Mouse (Mus musculus) forebrain, postnatal 0 days (tissue): Measurements from ENCODE around the gene Scgb1c1. TPM values are rescaled to one million over a fixed set of nuclear protein-coding genes. Genes with fewer than 3 reads are reported as not detected.

Experiments used
- ATAC-seq: fragments of 200-750 bp; cut with Nextera tagmentation; 2 replicates; pipeline ENCODE4 v1.8.0; 2017; ENCODE audit warnings: mild to moderate bottlenecking, moderate library complexity
- DNase-seq: peaks from one replicate; pipeline ENCODE4 v3.0.0-alpha.2; 2015
- H3K27ac ChIP-seq: fragments of 300-500 bp; sonication (generic); 2 replicates; pipeline ENCODE4 v1.5.1; 2014; ENCODE audit warnings: low read depth, mild to moderate bottlenecking, antibody characterized with exemption, low read length, moderate library complexity, mixed read lengths
- H3K27me3 ChIP-seq: fragments of 300-500 bp; sonication (generic); 2 replicates; pipeline ENCODE4 v1.6.1; 2014; ENCODE audit warnings: mild to moderate bottlenecking, low read length, mixed read lengths; ENCODE audit not compliant: insufficient read depth
- H3K36me3 ChIP-seq: fragments of 300-500 bp; sonication (generic); 2 replicates; pipeline ENCODE4 v1.6.1; 2014; ENCODE audit warnings: mild to moderate bottlenecking, moderate library complexity; ENCODE audit not compliant: insufficient read depth
- H3K4me1 ChIP-seq: fragments of 300-500 bp; sonication (generic); 2 replicates; pipeline ENCODE4 v1.6.1; 2014; ENCODE audit warnings: antibody characterized with exemption; ENCODE audit not compliant: insufficient read depth
- H3K4me2 ChIP-seq: fragments of 300-500 bp; sonication (generic); 2 replicates; pipeline ENCODE4 v1.6.1; 2014; ENCODE audit warnings: low read depth, mild to moderate bottlenecking, moderate library complexity
- H3K4me3 ChIP-seq: fragments of 300-500 bp; sonication (generic); 2 replicates; pipeline ENCODE4 v1.5.1; 2014; ENCODE audit warnings: low read depth, low read length, mixed read lengths
- H3K9ac ChIP-seq: fragments of 300-500 bp; sonication (generic); 2 replicates; pipeline ENCODE4 v1.6.1; 2014; ENCODE audit warnings: mild to moderate bottlenecking
- H3K9me3 ChIP-seq: fragments of 300-500 bp; sonication (generic); 2 replicates; pipeline ENCODE4 v1.6.1; 2016; ENCODE audit warnings: low read length
- CTCF ChIP-seq: sonication (generic); IDR thresholded peaks from 2 replicates; pipeline ENCODE4 v1.5.1; 2016; ENCODE audit warnings: antibody characterized with exemption, control low read depth, low read depth
- WGBS: fragments of 180-500 bp; shearing (Covaris S2); extraction: QIAGEN DNeasy Blood & Tissue Kit; methylation state at CpG from one replicate; pipeline ENCODE4 v1.1.7; 2014; 5-methylcytosine and 5-hydroxymethylcytosine counted together
- polyA plus RNA-seq: library from polyadenylated mRNA; unstranded; fragments of >200 nt; fragmentation: Nextera tagmentation; extraction: Ambion mirVana; gene quantifications from 2 replicates; pipeline ENCODE4 v1.2.1, GENCODE M21; 2015
- total RNA-seq: library from RNA; depleted of rRNA; stranded (reverse); fragments of >200 nt; gene quantifications from 2 replicates; pipeline ENCODE4 v1.2.3, GENCODE M21; 2014

The Scgb1c1 gene
- total and polyA plus RNA-seq, 2 experiments from 2014 or later = not detected

- no peaks in the 10 kb centered on the region for H3K27me3 ChIP-seq
- TF ChIP-seq CTCF = no peak
Measured at GRCm38 (mm10) chr7:140812850-140813249, 32.5 kb upstream of the Scgb1c1 start.

GRCm38 (mm10) chr7:140820173-140820572 is 25.2 kb upstream of the Scgb1c1 start:
- 67% methylated on average over 4 of the region's 4 CpGs for WGBS
- H3K9ac ChIP-seq = no peak overlapping the region
- ATAC-seq (no peak), DNase-seq (no peak)
- no peak overlapping the region for H3K27ac ChIP-seq
- no peaks in the 10 kb centered on the region for H3K27me3 ChIP-seq
- no peak for TF ChIP-seq CTCF
- no peaks in the 10 kb centered on the region for H3K36me3 ChIP-seq
- no peaks in the 10 kb centered on the region for H3K4me1 ChIP-seq
- no peak overlapping the region for H3K4me3 ChIP-seq
- no peaks in the 10 kb centered on the region for H3K9me3 ChIP-seq
- no peak overlapping the region for H3K4me2 ChIP-seq

More at GRCm38 (mm10) chr7:140812850-140813249, 32.5 kb upstream of the Scgb1c1 start:
- Histone ChIP-seq H3K9me3 (no peaks in the 10 kb centered on the region), H3K4me3 (no peak overlapping the region), H3K4me1 (no peaks in the 10 kb centered on the region), H3K27ac (no peak overlapping the region), H3K9ac (no peak overlapping the region), H3K36me3 (peaks cover 17% of the 10 kb centered on the region), H3K4me2 (no peak overlapping the region)
- WGBS = 91% methylated on average over 12 of the region's 12 CpGs
- DNase-seq = no peak
- ATAC-seq = no peak

- H3K9ac ChIP-seq = peak overlapping the region; percentile 76
- no peaks in the 10 kb centered on the region for H3K4me1 ChIP-seq
- ATAC-seq (peak; percentile 65), DNase-seq (no peak)
- no peaks in the 10 kb centered on the region for H3K9me3 ChIP-seq
- no peaks in the 10 kb centered on the region for H3K36me3 ChIP-seq
- no peaks in the 10 kb centered on the region; the same call in 1 of the 2 replicates for H3K27me3 ChIP-seq
- TF ChIP-seq CTCF = no peak
- 23% methylated on average over 5 of the region's 5 CpGs for WGBS
- peak overlapping the region; percentile 91 for H3K27ac ChIP-seq
- peak overlapping the region; percentile 65 for H3K4me2 ChIP-seq
- peak overlapping the region; percentile 46 for H3K4me3 ChIP-seq
Measured at GRCm38 (mm10) chr7:140821305-140821652, 24.1 kb upstream of the Scgb1c1 start.

- Histone ChIP-seq H3K4me3 (peak within 1 kb of the TSS; percentile 46), H3K9ac (peak within 1 kb of the TSS; percentile 76), H3K27me3 (no peaks in the 10 kb centered on the region; the same call in 1 of the 2 replicates), H3K4me2 (peak within 1 kb of the TSS; percentile 65), H3K9me3 (no peaks in the 10 kb centered on the region), H3K4me1 (no peaks in the 10 kb centered on the region), H3K36me3 (no peaks in the 10 kb centered on the region), H3K27ac (peak within 1 kb of the TSS; percentile 91)
- DNase-seq (peak; percentile 89), ATAC-seq (peak; percentile 94)
- WGBS = 3% methylated on average over 21 of the region's 21 CpGs
- no peak for TF ChIP-seq CTCF
Measured at GRCm38 (mm10) chr7:140821653-140822329, 23.6 kb upstream of the Scgb1c1 start, which contains the start of gene Zfp941. Gene Zfp941, minus strand, starts transcription at chr7:140822178.

DNA sequence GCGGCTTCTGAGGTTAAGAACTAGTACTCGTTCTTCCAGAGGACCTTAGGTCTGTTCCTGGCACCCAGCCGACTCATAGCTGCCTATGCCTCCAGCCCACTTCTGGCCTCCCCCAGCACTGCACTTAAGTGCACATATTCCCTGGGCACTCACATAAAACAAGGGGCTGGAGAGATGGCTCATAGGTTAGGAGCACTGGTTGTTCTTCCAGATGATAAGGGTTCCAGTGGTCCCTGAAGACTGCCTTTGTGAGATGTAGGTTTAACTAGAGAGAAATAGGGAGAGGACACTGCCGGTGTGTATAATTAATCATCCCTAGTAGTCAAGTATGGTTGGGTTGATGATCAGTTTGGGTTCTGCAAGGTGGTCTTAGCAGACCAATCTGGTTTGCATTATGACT is 22.6 kb upstream of the Scgb1c1 start:
- Histone ChIP-seq H3K9ac (no peak overlapping the region), H3K9me3 (no peaks in the 10 kb centered on the region), H3K4me3 (no peak overlapping the region), H3K27me3 (no peaks in the 10 kb centered on the region; the same call in 1 of the 2 replicates), H3K36me3 (no peaks in the 10 kb centered on the region), H3K4me1 (no peaks in the 10 kb centered on the region), H3K27ac (no peak overlapping the region), H3K4me2 (no peak overlapping the region)
- ATAC-seq = no peak
- DNase-seq = no peak
- 95% methylated on average over 4 of the region's 4 CpGs for WGBS
- TF ChIP-seq CTCF = no peak

- Histone ChIP-seq H3K27ac (no peak overlapping the region), H3K9me3 (no peaks in the 10 kb centered on the region), H3K36me3 (no peaks in the 10 kb centered on the region), H3K27me3 (no peaks in the 10 kb centered on the region; the same call in 1 of the 2 replicates), H3K4me2 (peak overlapping the region; percentile 13; the same call in 1 of the 2 replicates), H3K4me3 (no peak overlapping the region), H3K4me1 (no peaks in the 10 kb centered on the region), H3K9ac (no peak overlapping the region)
- TF ChIP-seq CTCF = peak; percentile 78
- DNase-seq (peak; percentile 76), ATAC-seq (peak; percentile 87)
- WGBS = 38% methylated on average over 8 of the region's 8 CpGs
Measured at GRCm38 (mm10) chr7:140828171-140828881, 17.0 kb upstream of the Scgb1c1 start.

DNA sequence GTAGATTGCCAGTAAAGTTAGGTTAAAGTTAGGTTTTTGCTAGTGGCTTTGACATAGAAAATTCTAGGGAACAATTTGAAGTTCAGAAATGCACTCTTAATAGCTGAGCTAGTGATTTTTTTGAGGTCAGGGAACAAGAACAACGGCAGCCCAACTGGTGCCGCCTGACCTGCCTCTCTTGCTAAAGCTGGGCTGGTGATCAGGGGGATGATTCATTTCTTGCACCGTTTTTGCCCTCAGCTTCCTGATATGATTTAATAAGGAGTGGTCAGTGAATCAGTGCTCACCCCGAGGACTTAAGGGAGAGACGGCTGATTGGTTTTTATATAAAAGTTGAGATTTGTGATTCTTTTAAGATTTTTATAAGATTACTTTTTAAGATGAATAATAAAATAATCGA is 13.9 kb upstream of the Scgb1c1 start:
- Histone ChIP-seq H3K9ac (no peak overlapping the region), H3K36me3 (no peaks in the 10 kb centered on the region), H3K9me3 (no peaks in the 10 kb centered on the region), H3K27ac (no peak overlapping the region), H3K4me2 (no peak overlapping the region), H3K4me3 (no peak overlapping the region), H3K27me3 (no peaks in the 10 kb centered on the region; the same call in 1 of the 2 replicates), H3K4me1 (no peaks in the 10 kb centered on the region)
- no peak for DNase-seq
- no peak for ATAC-seq
- no peak for TF ChIP-seq CTCF
- 76% methylated on average over 6 of the region's 6 CpGs for WGBS
